Mouse (Mus musculus) naive thymus-derived CD4-positive, alpha-beta T cell, adult 5 months (primary cell): Measurements from ENCODE around the gene Prrt4. TPM values are rescaled to one million over a fixed set of nuclear protein-coding genes. Genes with fewer than 3 reads are reported as not detected.

Experiments
- polyA plus RNA-seq: library from polyadenylated mRNA; unstranded; fragments of 100-300 nt; shearing (Covaris generic); gene quantifications from one replicate; pipeline ENCODE4 v1.2.1, GENCODE M21; 2017

The Prrt4 gene
- not detected for polyA plus RNA-seq

DNA sequence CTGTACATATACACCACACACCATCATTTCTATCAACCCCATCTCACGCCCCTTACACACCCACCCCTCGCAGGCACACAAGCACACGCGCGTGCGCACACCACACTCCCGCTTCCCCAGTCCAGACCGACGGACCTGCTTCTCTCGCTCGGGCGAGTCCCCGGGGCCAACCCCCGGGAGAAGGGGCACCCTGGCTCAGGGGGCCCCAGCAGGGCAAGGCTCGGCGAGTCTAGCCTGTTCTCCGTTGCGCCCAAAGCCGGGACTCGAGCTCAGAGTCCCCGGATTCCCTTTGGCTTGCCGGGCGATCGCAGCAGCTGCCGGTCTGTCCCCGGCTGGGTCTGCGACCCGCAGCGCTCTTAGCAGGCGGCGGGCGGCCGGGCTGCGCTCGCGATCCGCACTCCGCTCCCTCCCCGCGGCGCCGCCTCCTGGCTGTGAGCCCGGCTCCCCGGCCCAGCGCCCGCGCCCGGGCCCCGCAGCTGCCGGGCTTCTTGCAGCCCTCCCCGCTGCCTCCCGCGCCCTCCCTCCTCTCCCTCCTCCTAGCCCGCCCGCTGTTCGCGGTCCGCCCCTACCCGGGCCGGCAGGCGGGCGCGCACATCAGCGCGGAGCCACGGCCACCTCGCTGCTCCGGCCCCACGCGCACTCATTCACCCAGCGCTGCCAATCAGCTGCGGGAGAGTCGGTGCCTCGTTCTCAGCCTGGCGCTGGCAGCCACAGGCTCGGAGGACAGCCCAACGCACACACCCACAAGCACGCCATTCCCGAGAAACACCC is at the start of gene Prrt4:
Gene Prrt4, minus strand, starts transcription at position 697 of the 771 bp plus-strand sequence.

DNA sequence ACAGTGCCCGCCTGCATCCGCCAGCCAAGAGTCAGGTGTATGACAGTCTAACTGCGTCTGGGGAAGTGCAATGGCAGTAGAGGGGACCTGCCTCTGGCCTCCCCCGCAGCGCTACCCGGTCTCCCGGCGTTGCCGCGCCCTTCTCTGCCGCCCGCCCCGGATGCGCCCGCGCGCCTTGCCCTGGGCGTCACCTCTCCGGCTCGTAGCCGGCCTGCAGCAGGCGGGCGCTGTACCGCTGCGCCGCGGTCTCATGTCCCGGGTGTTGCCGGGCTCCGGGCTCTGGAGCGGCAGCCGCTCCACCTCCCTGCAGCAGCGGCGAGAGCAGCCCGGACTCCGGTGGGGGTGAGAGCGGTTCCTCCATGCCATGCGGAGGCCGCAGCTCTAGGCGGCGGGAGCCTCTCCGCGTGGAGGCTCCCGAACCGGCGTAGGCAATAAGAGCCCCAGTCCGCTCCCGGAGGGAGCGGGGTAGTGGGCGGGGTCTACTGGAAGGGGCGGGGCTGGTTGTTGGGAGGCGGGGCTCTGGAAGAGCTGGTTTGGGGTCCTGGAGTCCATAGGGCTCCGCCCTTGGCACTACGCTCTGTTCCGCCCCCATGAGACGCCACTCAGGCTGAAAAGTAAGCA is 36.6 kb upstream of the Prrt4 start, which contains the start of gene Impdh1:
Gene Impdh1, minus strand, starts transcription at position 484 of the 621 bp plus-strand sequence.

DNA sequence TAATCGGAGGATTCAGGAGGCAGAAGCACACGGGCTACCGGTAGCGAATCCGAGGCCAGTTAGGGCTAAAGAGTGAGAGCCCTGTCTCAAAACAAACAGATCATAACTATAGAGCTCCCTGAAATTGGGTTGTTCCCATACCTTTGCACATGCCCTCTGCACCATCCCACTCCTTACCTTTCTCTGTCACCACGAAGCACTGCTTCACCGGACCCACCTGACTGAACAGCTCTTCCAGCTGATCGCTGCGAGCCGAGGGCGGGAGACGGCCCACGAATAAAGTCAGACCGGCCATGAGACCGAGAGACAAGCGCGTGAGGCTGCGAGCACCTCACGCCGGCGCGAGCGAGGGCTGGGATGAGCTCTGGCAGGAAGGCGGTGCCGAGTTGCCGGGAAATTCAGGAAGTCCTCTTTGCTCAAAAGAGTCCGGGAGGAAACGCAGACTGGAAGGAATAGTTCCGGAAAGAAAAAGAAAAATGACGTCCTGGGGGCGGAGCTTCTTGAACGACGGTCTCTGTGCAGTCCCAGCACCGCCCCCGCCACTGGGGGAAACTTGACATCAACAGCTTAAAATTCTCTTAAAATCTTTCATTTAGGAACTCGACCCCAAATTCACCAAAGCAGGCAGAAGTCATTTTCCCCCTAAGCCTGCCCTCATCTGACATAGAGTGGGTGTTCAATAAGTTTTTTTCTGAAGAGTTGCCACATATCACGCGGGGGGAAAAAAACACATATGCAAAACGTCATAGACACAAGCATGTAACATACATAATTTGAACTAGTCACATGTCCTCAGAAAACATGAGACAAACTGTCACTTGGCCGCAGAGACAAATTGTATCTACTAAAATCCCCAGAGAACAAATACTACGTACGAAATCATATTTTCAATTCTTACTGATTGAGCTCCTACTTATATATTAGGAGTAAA is 14.8 kb downstream of the Prrt4 start, which contains the start of gene Rbm28:
Gene Rbm28, minus strand, starts transcription at position 693 of the 931 bp plus-strand sequence.

Other genes with a start within 250 kb of the Prrt4 start
- not detected for gene Lep, start 119.4 kb downstream of the Prrt4 start, polyA plus RNA-seq
- 54.2 TPM for gene Rbm28, start 14.6 kb downstream of the Prrt4 start, polyA plus RNA-seq
- 182 TPM for gene Impdh1, start 36.8 kb upstream of the Prrt4 start, polyA plus RNA-seq
- 25.5 TPM for gene Hilpda, start 92.9 kb upstream of the Prrt4 start, polyA plus RNA-seq
- gene Fam71f2, start 100.0 kb upstream of the Prrt4 start, polyA plus RNA-seq: 0.73 TPM
- not detected for gene Fam71f1, start 139.6 kb upstream of the Prrt4 start, polyA plus RNA-seq
- gene Calu, start 168.5 kb upstream of the Prrt4 start, polyA plus RNA-seq: 89.1 TPM
- gene Opn1sw, start 208.9 kb upstream of the Prrt4 start, polyA plus RNA-seq: 0.27 TPM
- gene Ccdc136, start 216.7 kb upstream of the Prrt4 start, polyA plus RNA-seq: not detected